Mouse (Mus musculus) CD8-positive naive resting alpha-beta T cell, adult 57 days (primary cell): Measurements from ENCODE around the gene Lrrc57. TPM values are rescaled to one million over a fixed set of nuclear protein-coding genes. Genes with fewer than 3 reads are reported as not detected.

Experiments
- total RNA-seq: library from RNA; stranded (reverse); gene quantifications from one replicate; pipeline ENCODE4 v1.2.4, GENCODE M21; 2023

Lrrc57 gene
- total RNA-seq = 15.8 TPM

GRCm38 (mm10) chr2:120608830-120609723, at the start of gene Lrrc57, which contains the start of gene Haus2:
Lrrc57 (minus strand) TSS chr2:120609520.
Haus2 (plus strand) TSS chr2:120609383.

GRCm38 (mm10) chr2:120628886-120629735, 19.8 kb upstream of the Lrrc57 start, which contains the start of gene Stard9:
Stard9 (plus strand) TSS chr2:120629121.

GRCm38 (mm10) chr2:120566886-120567797, 42.2 kb downstream of the Lrrc57 start, which contains the start of gene Snap23:
Snap23 (plus strand) TSS chr2:120567671.

GRCm38 (mm10) chr2:120563235-120563990, 45.9 kb downstream of the Lrrc57 start, which contains the start of gene Zfp106:
Zfp106 (minus strand) TSS chr2:120563843.

Other genes with a start within 250 kb of the Lrrc57 start
- gene Ganc, start 205.6 kb downstream of the Lrrc57 start, total RNA-seq = 15.9 TPM
- 56.6 TPM for gene Tmem87a, start 205.4 kb downstream of the Lrrc57 start, total RNA-seq
- 0.77 TPM for gene Capn3, start 153.5 kb downstream of the Lrrc57 start, total RNA-seq
- gene Zfp106, start 45.7 kb downstream of the Lrrc57 start, total RNA-seq = 75.1 TPM
- gene Snap23, start 41.8 kb downstream of the Lrrc57 start, total RNA-seq = 29.4 TPM
- gene Haus2, start 137 bp downstream of the Lrrc57 start, total RNA-seq = 18.6 TPM
- 0.21 TPM for gene Stard9, start 19.6 kb upstream of the Lrrc57 start, total RNA-seq
- 32.7 TPM for gene Cdan1, start 240.6 kb upstream of the Lrrc57 start, total RNA-seq
- gene Ttbk2, start 241.1 kb upstream of the Lrrc57 start, total RNA-seq = 7.7 TPM